Mouse (Mus musculus): ENCODE measurements around the gene Tcam1. TPM values are rescaled to one million over a fixed set of nuclear protein-coding genes. Genes with fewer than 3 reads are reported as not detected.
A peak's percentile ranks its signal among the peaks of the same experiment; 100 is the strongest.

Tcam1 gene
- polyA plus RNA-seq, 1 experiment from 2014 or later = 0.36 TPM

- Histone ChIP-seq H3K27ac (peak overlapping the region; percentile 86), H3K27me3 (ENCODE audit: low read depth, poor library complexity, severe bottlenecking) (no peaks in the 10 kb centered on the region), H3K4me1 (peaks cover 52% of the 10 kb centered on the region), H3K4me3 (peak overlapping the region; percentile 40), H3K36me3 (peaks cover 64% of the 10 kb centered on the region), H3K9me3 (replicated peaks) (no peaks in the 10 kb centered on the region)
- DNase-seq (ENCODE audit: low spot score) = peak; percentile 59
- 50% methylated on average over 15 of the region's 15 CpGs for WGBS
Observed at GRCm38 (mm10) chr11:106267311-106267852, 9.1 kb upstream of the Tcam1 start.

GRCm38 (mm10) chr11:106267871-106268270 is 8.6 kb upstream of the Tcam1 start:
- Histone ChIP-seq H3K27ac (peak overlapping the region; percentile 86), H3K9me3 (replicated peaks) (no peaks in the 10 kb centered on the region), H3K27me3 (ENCODE audit: low read depth, poor library complexity, severe bottlenecking) (no peaks in the 10 kb centered on the region), H3K4me1 (peaks cover 52% of the 10 kb centered on the region), H3K4me3 (peak overlapping the region; percentile 40), H3K36me3 (peaks cover 59% of the 10 kb centered on the region)
- 44% methylated on average over 5 of the region's 5 CpGs for WGBS
- DNase-seq (ENCODE audit: low spot score) = no peak

DNA sequence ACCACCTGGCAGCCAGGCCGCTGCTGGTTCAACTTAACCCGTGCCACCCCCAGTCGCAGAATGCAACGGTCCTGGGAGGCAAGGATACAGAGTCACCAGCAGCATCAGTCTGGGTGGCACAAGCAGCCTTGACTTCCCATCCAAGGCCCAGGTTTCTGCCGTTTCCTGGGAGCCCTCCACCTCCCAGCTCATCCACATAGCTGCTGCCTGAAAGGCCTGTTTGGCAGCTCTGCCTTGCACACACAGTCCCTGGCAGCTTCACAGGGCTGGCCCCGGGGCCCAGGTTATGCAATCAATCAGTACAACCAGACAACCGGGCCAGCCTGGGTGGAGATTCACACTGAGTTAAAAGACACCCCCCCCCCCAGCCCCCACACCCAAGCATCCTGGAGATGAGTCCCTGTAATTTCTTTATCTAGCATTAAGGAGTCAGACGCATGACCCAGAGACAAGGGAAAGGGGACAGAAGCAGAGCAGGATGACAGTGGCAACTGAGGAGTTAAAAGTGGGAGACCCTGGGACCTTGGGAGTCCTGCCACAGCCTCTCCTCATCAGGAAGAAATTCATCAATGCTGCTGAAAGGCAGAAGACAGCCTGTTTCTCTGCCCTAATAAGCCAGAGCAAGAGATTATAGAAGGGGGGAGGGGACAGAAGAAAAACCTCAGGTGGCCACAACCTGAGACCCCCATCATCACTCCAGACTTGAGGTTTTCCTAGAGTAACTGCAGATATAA is 8.0 kb upstream of the Tcam1 start:
- peaks cover 55% of the 10 kb centered on the region for H3K4me1 ChIP-seq
- H3K27ac ChIP-seq = peak overlapping the region; percentile 86
- peak overlapping the region; percentile 40 for H3K4me3 ChIP-seq
- no peaks in the 10 kb centered on the region for H3K27me3 ChIP-seq (ENCODE audit: low read depth, poor library complexity, severe bottlenecking)
- peak; percentile 70 for DNase-seq (ENCODE audit: low spot score)
- peaks cover 52% of the 10 kb centered on the region for H3K36me3 ChIP-seq
- no peaks in the 10 kb centered on the region for H3K9me3 ChIP-seq (replicated peaks)
- 19% methylated on average over 8 of the region's 8 CpGs for WGBS

DNA sequence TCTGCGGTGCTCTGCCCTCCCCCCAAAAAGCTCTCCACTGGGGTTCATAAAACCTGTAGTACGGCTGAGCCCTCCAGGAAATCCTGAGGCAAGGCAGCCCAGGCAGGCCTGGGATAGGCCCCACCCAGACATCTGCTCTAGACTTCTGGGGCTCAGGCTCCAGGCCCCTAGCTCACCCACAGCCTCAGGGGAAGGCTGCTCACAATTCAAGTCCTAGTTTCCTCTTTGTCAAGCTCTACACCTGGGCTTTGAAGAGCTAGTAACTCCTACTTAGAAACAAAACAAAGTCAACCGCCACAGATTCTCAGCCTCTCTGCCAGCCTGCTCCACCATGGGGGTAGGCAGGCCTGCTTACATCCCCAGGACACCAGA is 7.4 kb upstream of the Tcam1 start:
- Histone ChIP-seq H3K27me3 (ENCODE audit: low read depth, poor library complexity, severe bottlenecking) (no peaks in the 10 kb centered on the region), H3K4me3 (peak overlapping the region; percentile 40), H3K9me3 (replicated peaks) (no peaks in the 10 kb centered on the region), H3K36me3 (peaks cover 47% of the 10 kb centered on the region), H3K4me1 (peaks cover 59% of the 10 kb centered on the region), H3K27ac (peak overlapping the region; percentile 86)
- DNase-seq (ENCODE audit: low spot score) = peak; percentile 70
- 7% methylated on average over 3 of the region's 3 CpGs for WGBS

- WGBS = 32% methylated on average over 5 of the region's 5 CpGs
- no peaks in the 10 kb centered on the region for H3K9me3 ChIP-seq (replicated peaks)
- peak overlapping the region; percentile 89 for H3K4me3 ChIP-seq
- peaks cover 80% of the 10 kb centered on the region for H3K4me1 ChIP-seq
- peaks cover 25% of the 10 kb centered on the region for H3K36me3 ChIP-seq
- no peak for DNase-seq (ENCODE audit: low spot score)
- no peaks in the 10 kb centered on the region for H3K27me3 ChIP-seq (ENCODE audit: low read depth, poor library complexity, severe bottlenecking)
- H3K27ac ChIP-seq = peak overlapping the region; percentile 98
Observed at GRCm38 (mm10) chr11:106271131-106271793, 5.2 kb upstream of the Tcam1 start.

GRCm38 (mm10) chr11:106271794-106272643 is 4.5 kb upstream of the Tcam1 start:
- Histone ChIP-seq H3K4me3 (peak overlapping the region; percentile 89), H3K27ac (peak overlapping the region; percentile 98), H3K27me3 (ENCODE audit: low read depth, poor library complexity, severe bottlenecking) (no peaks in the 10 kb centered on the region), H3K4me1 (peaks cover 78% of the 10 kb centered on the region), H3K36me3 (peaks cover 17% of the 10 kb centered on the region), H3K9me3 (replicated peaks) (no peaks in the 10 kb centered on the region)
- WGBS = 1% methylated on average over 41 of the region's 41 CpGs
- DNase-seq (ENCODE audit: low spot score) = no peak

- Histone ChIP-seq H3K27me3 (ENCODE audit: low read depth, poor library complexity, severe bottlenecking) (no peaks in the 10 kb centered on the region), H3K27ac (peak within 1 kb of the TSS; percentile 98), H3K9me3 (replicated peaks) (no peaks in the 10 kb centered on the region), H3K4me3 (peak within 1 kb of the TSS; percentile 89), H3K4me1 (peaks cover 70% of the 10 kb centered on the region), H3K36me3 (peaks cover 10% of the 10 kb centered on the region)
- WGBS = under 1% methylated on average over 72 of the region's 72 CpGs
- peak; percentile 99 for DNase-seq (ENCODE audit: low spot score)
Observed at GRCm38 (mm10) chr11:106272644-106273310, 3.7 kb upstream of the Tcam1 start, which contains the start of gene Smarcd2. Smarcd2 (minus strand) TSS chr11:106272972.

DNA sequence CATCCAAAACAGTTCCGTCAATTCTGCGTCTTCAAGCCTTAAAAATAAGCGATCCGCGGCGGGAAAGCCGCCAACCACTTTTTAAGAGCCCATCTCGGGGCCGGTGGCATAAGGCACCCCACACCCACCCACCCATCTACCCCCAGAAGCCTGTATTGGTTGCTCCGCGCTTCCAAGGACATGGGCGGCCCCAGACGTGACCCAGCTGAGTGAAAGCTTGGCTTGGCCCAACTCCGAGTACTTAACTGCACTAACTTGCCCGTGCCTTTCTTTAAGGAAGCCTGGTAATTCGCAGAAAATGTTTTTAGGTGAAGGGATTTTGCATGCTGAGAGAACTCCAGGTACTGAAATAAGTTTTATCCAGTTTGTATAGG is 3.2 kb upstream of the Tcam1 start:
- Histone ChIP-seq H3K27ac (peak overlapping the region; percentile 98), H3K27me3 (ENCODE audit: low read depth, poor library complexity, severe bottlenecking) (no peaks in the 10 kb centered on the region), H3K4me3 (peak overlapping the region; percentile 89), H3K9me3 (replicated peaks) (no peaks in the 10 kb centered on the region), H3K36me3 (peaks cover 9% of the 10 kb centered on the region), H3K4me1 (peaks cover 65% of the 10 kb centered on the region)
- DNase-seq (ENCODE audit: low spot score) = no peak
- WGBS = 17% methylated on average over 16 of the region's 16 CpGs

GRCm38 (mm10) chr11:106273811-106274210 is 2.7 kb upstream of the Tcam1 start:
- H3K9me3 ChIP-seq (replicated peaks) = no peaks in the 10 kb centered on the region
- peak overlapping the region; percentile 89; the same call in 1 of the 2 replicates for H3K4me3 ChIP-seq
- H3K4me1 ChIP-seq = peaks cover 60% of the 10 kb centered on the region
- 94% methylated on average over 6 of the region's 6 CpGs for WGBS
- peak overlapping the region; percentile 98; the same call in 1 of the 2 replicates for H3K27ac ChIP-seq
- DNase-seq (ENCODE audit: low spot score) = no peak
- peaks cover 9% of the 10 kb centered on the region for H3K36me3 ChIP-seq
- H3K27me3 ChIP-seq (ENCODE audit: low read depth, poor library complexity, severe bottlenecking) = no peaks in the 10 kb centered on the region

GRCm38 (mm10) chr11:106274374-106274773 is 2.1 kb upstream of the Tcam1 start:
- DNase-seq (ENCODE audit: low spot score) = no peak
- WGBS = 87% methylated on average over 1 of the region's 1 CpGs
- Histone ChIP-seq H3K4me1 (peaks cover 54% of the 10 kb centered on the region), H3K27me3 (ENCODE audit: low read depth, poor library complexity, severe bottlenecking) (no peaks in the 10 kb centered on the region), H3K9me3 (replicated peaks) (no peaks in the 10 kb centered on the region), H3K4me3 (peak overlapping the region; percentile 17; the same call in 1 of the 2 replicates), H3K36me3 (peaks cover 9% of the 10 kb centered on the region), H3K27ac (peak overlapping the region; percentile 73; the same call in 1 of the 2 replicates)

GRCm38 (mm10) chr11:106274971-106275411 is 1.5 kb upstream of the Tcam1 start:
- Histone ChIP-seq H3K9me3 (replicated peaks) (no peaks in the 10 kb centered on the region), H3K27me3 (ENCODE audit: low read depth, poor library complexity, severe bottlenecking) (no peaks in the 10 kb centered on the region), H3K4me1 (peaks cover 52% of the 10 kb centered on the region), H3K27ac (peak overlapping the region; percentile 73), H3K36me3 (peaks cover 9% of the 10 kb centered on the region), H3K4me3 (peak overlapping the region; percentile 17)
- peak; percentile 63 for DNase-seq (ENCODE audit: low spot score)
- 74% methylated on average over 7 of the region's 7 CpGs for WGBS

DNA sequence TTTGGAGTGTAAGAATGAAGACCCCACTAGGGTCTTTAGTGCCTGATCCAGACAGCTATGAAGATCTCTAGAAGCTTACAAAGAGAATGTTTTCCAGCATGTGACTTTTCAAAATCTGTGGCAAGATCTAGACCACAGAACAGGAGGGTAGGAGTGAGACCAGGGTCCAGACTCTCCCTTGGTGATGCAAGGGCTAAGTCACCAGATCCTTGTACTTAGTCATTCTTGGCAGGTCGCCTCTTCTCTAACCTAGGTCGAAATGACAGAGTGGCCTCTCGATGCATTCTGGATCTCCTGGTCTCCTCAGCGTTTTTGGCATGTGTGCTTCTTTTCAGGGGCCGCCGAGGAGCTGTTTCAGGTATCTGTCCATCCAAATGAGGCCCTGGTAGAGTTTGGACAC is 6.0 kb downstream of the Tcam1 start:
- 90% methylated on average over 6 of the region's 6 CpGs for WGBS
- no peaks in the 10 kb centered on the region for H3K36me3 ChIP-seq
- DNase-seq (ENCODE audit: low spot score) = no peak
- no peaks in the 10 kb centered on the region for H3K4me1 ChIP-seq
- H3K9me3 ChIP-seq (replicated peaks) = no peaks in the 10 kb centered on the region
- no peak overlapping the region for H3K27ac ChIP-seq
- H3K27me3 ChIP-seq (ENCODE audit: low read depth, poor library complexity, severe bottlenecking) = no peaks in the 10 kb centered on the region
- no peak overlapping the region for H3K4me3 ChIP-seq
